Mouse (Mus musculus): ENCODE measurements at regions not wholly inside any gene's neighbourhood (a gene's known extent, or its start where the extent isn't known, plus 50 kb on each side); places are given as distances from the start of the nearest gene placed in this dataset.

DNA sequence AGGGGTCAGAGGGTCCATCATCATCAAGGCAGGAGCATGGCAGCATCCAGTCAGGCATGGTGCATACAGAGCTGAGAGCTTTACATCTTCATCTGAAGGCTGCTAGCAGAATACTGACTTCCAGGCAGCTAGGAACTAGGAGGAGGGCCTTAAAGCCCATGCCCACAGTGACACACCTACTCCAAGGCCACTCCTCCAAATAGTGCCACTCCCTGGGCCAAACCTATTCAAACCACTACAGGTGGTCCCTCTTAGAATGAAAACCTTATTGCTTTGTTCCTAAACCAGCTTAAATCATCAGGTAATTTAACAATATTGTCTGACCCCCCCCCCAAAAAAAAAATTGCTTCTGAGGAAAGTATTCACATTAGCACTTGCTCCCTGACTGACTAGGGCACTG, 190.3 kb downstream of the Zfp326 start:
- no peak for TF ChIP-seq CTCF (IDR thresholded peaks at IDR 0.05; ENCODE audit: low read depth, low read length)
- no peak for TF ChIP-seq POLR2A (IDR thresholded peaks at IDR 0.05; ENCODE audit: borderline replicate concordance, low read depth, low read length)
